Mouse (Mus musculus) T-cell, adult 2 months (primary cell): ENCODE data around the gene Ctsd.
A peak's percentile ranks its signal among the peaks of the same experiment; 100 is the strongest.

Experiments used
- DNase-seq: peaks from one replicate; pipeline ENCODE4 v3.0.0; 2022; ENCODE audit warnings: low spot score

The Ctsd gene

GRCm38 (mm10) chr7:142399250-142399649 lies 11.4 kb upstream of the Ctsd start:
- no peak for DNase-seq

GRCm38 (mm10) chr7:142398052-142398451 lies 10.2 kb upstream of the Ctsd start:
- DNase-seq = no peak

GRCm38 (mm10) chr7:142396611-142397010 lies 8.8 kb upstream of the Ctsd start:
- DNase-seq = no peak

GRCm38 (mm10) chr7:142395472-142395871 lies 7.6 kb upstream of the Ctsd start:
- DNase-seq = no peak

GRCm38 (mm10) chr7:142394261-142395190 lies 6.7 kb upstream of the Ctsd start:
- no peak for DNase-seq

GRCm38 (mm10) chr7:142393191-142393590 lies 5.4 kb upstream of the Ctsd start:
- no peak for DNase-seq

- DNase-seq = no peak
Measured at GRCm38 (mm10) chr7:142391609-142392008, 3.8 kb upstream of the Ctsd start.

GRCm38 (mm10) chr7:142391108-142391507 lies 3.3 kb upstream of the Ctsd start:
- no peak for DNase-seq

GRCm38 (mm10) chr7:142389961-142390650 lies 2.3 kb upstream of the Ctsd start:
- no peak for DNase-seq

GRCm38 (mm10) chr7:142388740-142389139 lies 902 bp upstream of the Ctsd start:
- DNase-seq = no peak

- DNase-seq = no peak
Measured at GRCm38 (mm10) chr7:142388198-142388597, 360 bp upstream of the Ctsd start.

GRCm38 (mm10) chr7:142386621-142387201 lies 1.1 kb downstream of the Ctsd start:
- no peak for DNase-seq

- DNase-seq = no peak
Measured at GRCm38 (mm10) chr7:142385742-142386403, 2.0 kb downstream of the Ctsd start.

GRCm38 (mm10) chr7:142384306-142384705 lies 3.5 kb downstream of the Ctsd start:
- no peak for DNase-seq

GRCm38 (mm10) chr7:142382567-142382966 lies 5.3 kb downstream of the Ctsd start, which contains the start of gene Gm49369:
Gene Gm49369 (minus strand): TSS chr7:142382667.
- DNase-seq = no peak

- peak; percentile 80 for DNase-seq
Measured at GRCm38 (mm10) chr7:142381175-142381574, 6.7 kb downstream of the Ctsd start.

- peak; percentile 43 for DNase-seq
Measured at GRCm38 (mm10) chr7:142379186-142379585, 8.7 kb downstream of the Ctsd start.

- no peak for DNase-seq
Measured at GRCm38 (mm10) chr7:142377233-142377925, 10.5 kb downstream of the Ctsd start.

- DNase-seq = no peak
Measured at GRCm38 (mm10) chr7:142376096-142376495, 11.7 kb downstream of the Ctsd start.

- no peak for DNase-seq
Measured at GRCm38 (mm10) chr7:142375261-142375724, 12.5 kb downstream of the Ctsd start.

GRCm38 (mm10) chr7:142374413-142375015 lies 13.3 kb downstream of the Ctsd start:
- no peak for DNase-seq
